Mouse (Mus musculus) myocyte (in vitro differentiated cells): ENCODE results near the gene Akt1.
A peak's percentile ranks its signal among the peaks of the same experiment; 100 is the strongest.

Source experiments
- CEBPB ChIP-seq: IDR thresholded peaks from 2 replicates; pipeline ENCODE4 v1.6.1; 2011; ENCODE audit warnings: mild to moderate bottlenecking, moderate library complexity; ENCODE audit not compliant: poor library complexity, insufficient read depth, severe bottlenecking
- E2F4 ChIP-seq: IDR thresholded peaks from one replicate; pipeline ENCODE4 v1.6.1; 2011; ENCODE audit warnings: mild to moderate bottlenecking, control low read depth, moderate library complexity; ENCODE audit not compliant: insufficient read depth
- MYOD1 ChIP-seq, 3 experiments: IDR thresholded peaks; one replicate each; pipeline ENCODE4 v1.6.1; 2011; ENCODE audit warnings: control low read depth in 2 of 3, low read depth in 2 of 3, mild to moderate bottlenecking in 2 of 3, moderate library complexity in 1 of 3; ENCODE audit not compliant: insufficient read length in 2 of 3, control insufficient read depth in 1 of 3
- MYOG ChIP-seq, 3 experiments: IDR thresholded peaks; one replicate each; pipeline ENCODE4 v1.6.1; 2011; ENCODE audit warnings: control low read depth in 2 of 3, low read depth in 2 of 3, mild to moderate bottlenecking in 2 of 3; ENCODE audit not compliant: insufficient read length in 2 of 3, control insufficient read depth in 1 of 3, insufficient read depth in 1 of 3
- POLR2A ChIP-seq: IDR thresholded peaks from one replicate; pipeline ENCODE4 v1.6.1; 2011; ENCODE audit warnings: low read depth, mild to moderate bottlenecking, control low read depth, moderate library complexity; ENCODE audit not compliant: insufficient read length
- POLR2AphosphoS2 ChIP-seq: IDR thresholded peaks from one replicate; pipeline ENCODE4 v1.6.1; 2011; ENCODE audit warnings: low read depth, control low read depth; ENCODE audit not compliant: insufficient read length
- REST ChIP-seq: IDR thresholded peaks from one replicate; pipeline ENCODE4 v1.6.1; 2011; ENCODE audit warnings: mild to moderate bottlenecking, control low read depth, moderate library complexity; ENCODE audit not compliant: insufficient read depth, insufficient read length
- TCF12 ChIP-seq: IDR thresholded peaks from one replicate; pipeline ENCODE4 v1.6.1; 2011; ENCODE audit warnings: mild to moderate bottlenecking, control low read depth; ENCODE audit not compliant: poor library complexity, insufficient read depth, severe bottlenecking
- TCF3 ChIP-seq: IDR thresholded peaks from one replicate; pipeline ENCODE4 v1.6.1; 2011; ENCODE audit warnings: low read depth, control low read depth; ENCODE audit not compliant: insufficient read length
- USF1 ChIP-seq: IDR thresholded peaks from one replicate; pipeline ENCODE4 v1.6.1; 2011; ENCODE audit warnings: low read depth, mild to moderate bottlenecking, control low read depth, moderate library complexity

- no peak for TF ChIP-seq POLR2A
- no peak for TF ChIP-seq E2F4
- peak in 1 of 3 experiments; percentile 1 for TF ChIP-seq MYOG (IDR thresholded peaks at IDR 0.05; ENCODE audit: control insufficient read depth in 1 of 3, insufficient read depth in 1 of 3, insufficient read length in 2 of 3, low read depth in 2 of 3)
- no peak for TF ChIP-seq CEBPB
- TF ChIP-seq MYOD1 (IDR thresholded peaks at IDR 0.05; ENCODE audit: control insufficient read depth in 1 of 3, insufficient read length in 2 of 3, low read depth in 2 of 3) = no peak
- TF ChIP-seq REST = no peak
- TF ChIP-seq USF1 = no peak
- no peak for TF ChIP-seq TCF12
- TF ChIP-seq POLR2AphosphoS2 = no peak
- no peak for TF ChIP-seq TCF3
Measured at GRCm38 (mm10) chr12:112626455-112626854, 48.2 kb downstream of the Akt1 start.
